Mouse (Mus musculus) heart, embryonic 14.5 days (tissue): ENCODE measurements around the gene Nudt21. TPM values are rescaled to one million over a fixed set of nuclear protein-coding genes. Genes with fewer than 3 reads are reported as not detected.

Experiments
- ATAC-seq: fragments of 200-750 bp; cut with Nextera tagmentation; 2 replicates; pipeline ENCODE4 v1.8.0; 2017; ENCODE audit warnings: low read depth, moderate TSS enrichment; ENCODE audit not compliant: insufficient number of reproducible peaks, insufficient read depth, low FRiP score
- H3K27ac ChIP-seq, 2 experiments: fragments of 200-500 bp in 1 of 2; fragments of 300-500 bp in 1 of 2; sonication (generic) in 1 of 2; replicated peaks in 1 of 2; 2 replicates each; pipeline ENCODE4 v1.5.1; 2012 to 2014; ENCODE audit warnings: low read depth in 2 of 2, low read length in 2 of 2, control low read depth in 1 of 2, mild to moderate bottlenecking in 1 of 2, mixed read lengths in 1 of 2; ENCODE audit not compliant: control insufficient read depth in 1 of 2, insufficient read depth in 1 of 2
- H3K27me3 ChIP-seq: fragments of 300-500 bp; sonication (generic); 2 replicates; pipeline ENCODE4 v1.6.1; 2014; ENCODE audit warnings: mild to moderate bottlenecking, low read length, control low read depth; ENCODE audit not compliant: control insufficient read depth, insufficient read depth
- H3K36me3 ChIP-seq: fragments of 300-500 bp; sonication (generic); 2 replicates; pipeline ENCODE4 v1.6.1; 2014; ENCODE audit warnings: mild to moderate bottlenecking, control low read depth, low read length, mixed read lengths; ENCODE audit not compliant: control insufficient read depth, insufficient read depth
- H3K4me1 ChIP-seq, 2 experiments: fragments of 200-500 bp in 1 of 2; fragments of 300-500 bp in 1 of 2; sonication (generic) in 1 of 2; 2 replicates each; pipeline ENCODE4 v1.6.1; 2012 to 2014; ENCODE audit warnings: low read length in 2 of 2, control low read depth in 1 of 2, mixed read lengths in 1 of 2; ENCODE audit not compliant: control insufficient read depth in 2 of 2, insufficient read depth in 2 of 2
- H3K4me2 ChIP-seq: fragments of 300-500 bp; sonication (generic); 2 replicates; pipeline ENCODE4 v1.6.1; 2014; ENCODE audit warnings: mild to moderate bottlenecking, low read length
- H3K4me3 ChIP-seq, 2 experiments: fragments of 200-500 bp in 1 of 2; fragments of 300-500 bp in 1 of 2; sonication (generic) in 1 of 2; 2 replicates each; pipeline ENCODE4 v1.5.1; 2012 to 2014; ENCODE audit warnings: low read length in 2 of 2, mild to moderate bottlenecking in 2 of 2, control low read depth in 1 of 2, low read depth in 1 of 2, moderate library complexity in 1 of 2; ENCODE audit not compliant: control insufficient read depth in 1 of 2, insufficient read depth in 1 of 2
- H3K9ac ChIP-seq: fragments of 300-500 bp; sonication (generic); 2 replicates; pipeline ENCODE4 v1.6.1; 2014; ENCODE audit warnings: mild to moderate bottlenecking, low read length
- H3K9me3 ChIP-seq: fragments of 300-500 bp; sonication (generic); 2 replicates; pipeline ENCODE4 v1.6.1; 2016; ENCODE audit warnings: low read length, control low read depth; ENCODE audit not compliant: control insufficient read depth
- WGBS: fragments of 180-500 bp; shearing (Covaris S2); extraction: QIAGEN DNeasy Blood & Tissue Kit; methylation state at CpG from one replicate; pipeline ENCODE4 v1.1.7; 2014; 5-methylcytosine and 5-hydroxymethylcytosine counted together
- polyA plus RNA-seq: library from polyadenylated mRNA; unstranded; fragments of >200 nt; fragmentation: Nextera tagmentation; extraction: Ambion mirVana; gene quantifications from 2 replicates; pipeline ENCODE4 v1.2.1, GENCODE M21; 2014

Gene Nudt21
- polyA plus RNA-seq, 1 experiment from 2014 or later, result 88.1 TPM

- H3K4me3 ChIP-seq, result peak within 1 kb of the TSS; percentile 98
Observed at GRCm38 (mm10) chr8:94012013-94012951, 24.5 kb downstream of the Nudt21 start, which contains the start of gene Amfr. TSS of gene Amfr (minus strand) at chr8:94012842.

GRCm38 (mm10) chr8:94011076-94012012 lies 25.5 kb downstream of the Nudt21 start:
- 4% methylated on average over 48 of the region's 48 CpGs for WGBS
- Histone ChIP-seq H3K4me3 (peak overlapping the region; percentile 98), H3K36me3 (0 out of 2 replicates have a peak, but pooled peaks cover 5% of the 10 kb centered on the region), H3K9me3 (no peaks in the 10 kb centered on the region), H3K4me2 (peak overlapping the region; percentile 86), H3K27ac (peak overlapping the region; percentile 91 to 96), H3K4me1 (peaks cover 12 to 24% of the 10 kb centered on the region in 2 experiments; a peak in 3 of 4 replicates), H3K27me3 (no peaks in the 10 kb centered on the region), H3K9ac (peak overlapping the region; percentile 98)
- ATAC-seq, result no peak

More at GRCm38 (mm10) chr8:94012013-94012951, 24.5 kb downstream of the Nudt21 start, which contains the start of gene Amfr:
- ATAC-seq, result peak; percentile 87
- Histone ChIP-seq H3K4me1 (peaks cover 12 to 24% of the 10 kb centered on the region in 2 experiments; a peak in 3 of 4 replicates), H3K9ac (peak within 1 kb of the TSS; percentile 98), H3K27ac (peak within 1 kb of the TSS; percentile 91 to 96), H3K27me3 (no peaks in the 10 kb centered on the region), H3K9me3 (no peaks in the 10 kb centered on the region), H3K4me2 (peak within 1 kb of the TSS; percentile 86), H3K36me3 (0 out of 2 replicates have a peak, but pooled peaks cover 5% of the 10 kb centered on the region)
- WGBS, result 1% methylated on average over 108 of the region's 130 CpGs

GRCm38 (mm10) chr8:94010101-94010705 lies 26.6 kb downstream of the Nudt21 start:
- peak overlapping the region; percentile 86; the same call in 1 of the 2 replicates for H3K4me2 ChIP-seq
- no peak for ATAC-seq
- H3K36me3 ChIP-seq, result 0 out of 2 replicates have a peak, but pooled peaks cover 5% of the 10 kb centered on the region
- H3K9ac ChIP-seq, result no peak overlapping the region
- H3K4me3 ChIP-seq, result no peak overlapping the region
- H3K9me3 ChIP-seq, result no peaks in the 10 kb centered on the region
- no peak overlapping the region for H3K27ac ChIP-seq
- WGBS, result 62% methylated on average over 2 of the region's 2 CpGs
- H3K27me3 ChIP-seq, result no peaks in the 10 kb centered on the region
- peaks cover 12 to 24% of the 10 kb centered on the region in 2 experiments; a peak in 3 of 4 replicates for H3K4me1 ChIP-seq

- peaks cover 12 to 24% of the 10 kb centered on the region in 2 experiments; a peak in 3 of 4 replicates for H3K4me1 ChIP-seq
- H3K4me2 ChIP-seq, result peak overlapping the region; percentile 5; the same call in 1 of the 2 replicates
- H3K27me3 ChIP-seq, result no peaks in the 10 kb centered on the region
- no peaks in the 10 kb centered on the region for H3K9me3 ChIP-seq
- H3K4me3 ChIP-seq, result no peak overlapping the region
- H3K27ac ChIP-seq, result no peak overlapping the region
- no peak for ATAC-seq
- 0 out of 2 replicates have a peak overlapping the region, but pooled peaks have one; percentile 14 for H3K9ac ChIP-seq
- peaks cover 8% of the 10 kb centered on the region for H3K36me3 ChIP-seq
- WGBS, result 49% methylated on average over 15 of the region's 15 CpGs
Observed at GRCm38 (mm10) chr8:94009243-94009845, 27.5 kb downstream of the Nudt21 start.

- Histone ChIP-seq H3K9me3 (no peaks in the 10 kb centered on the region), H3K4me1 (peaks cover 3 to 4% of the 10 kb centered on the region in 2 experiments; a peak in 3 of 4 replicates), H3K4me2 (no peak overlapping the region), H3K36me3 (peaks cover 57% of the 10 kb centered on the region), H3K27ac (no peak overlapping the region), H3K27me3 (no peaks in the 10 kb centered on the region), H3K9ac (no peak overlapping the region), H3K4me3 (no peak overlapping the region)
- no peak for ATAC-seq
- 86% methylated on average over 9 of the region's 9 CpGs for WGBS
Observed at GRCm38 (mm10) chr8:94004139-94004538, 32.7 kb downstream of the Nudt21 start.

GRCm38 (mm10) chr8:93998961-93999360 lies 37.9 kb downstream of the Nudt21 start:
- H3K9ac ChIP-seq, result no peak overlapping the region
- H3K4me3 ChIP-seq, result no peak overlapping the region
- no peak overlapping the region for H3K27ac ChIP-seq
- H3K4me1 ChIP-seq, result no peaks in the 10 kb centered on the region
- WGBS, result 94% methylated on average over 2 of the region's 2 CpGs
- H3K9me3 ChIP-seq, result no peaks in the 10 kb centered on the region
- H3K27me3 ChIP-seq, result no peaks in the 10 kb centered on the region
- no peak overlapping the region for H3K4me2 ChIP-seq
- no peak for ATAC-seq
- H3K36me3 ChIP-seq, result peaks cover 72% of the 10 kb centered on the region
